Mouse (Mus musculus): Measurements from ENCODE around the gene Ccl17.

Ccl17 gene

GRCm38 (mm10) chr8:94810153-94810552 is at the start of gene Ccl17:
TSS of gene Ccl17 (plus strand) at chr8:94810453.
- CTCF ChIA-PET: no interaction called here

GRCm38 (mm10) chr8:94767035-94767434 is 43.2 kb upstream of the Ccl17 start:
- CTCF ChIA-PET: no interaction called here

GRCm38 (mm10) chr8:94770945-94771344 is 39.3 kb upstream of the Ccl17 start:
- CTCF ChIA-PET: no interaction called here

GRCm38 (mm10) chr8:94771941-94772670 is 38.1 kb upstream of the Ccl17 start, which contains the start of gene Cx3cl1:
TSS of gene Cx3cl1 (plus strand) at chr8:94772009.
- CTCF ChIA-PET: no interaction called here

- CTCF ChIA-PET: interaction anchor here (0.6 kb wide), 1 partner anchor 198 kb away, joined by 3 read pairs; no protein-coding TSS in a partner anchor
Measured at GRCm38 (mm10) chr8:94773048-94773447, 37.2 kb upstream of the Ccl17 start.

- CTCF ChIA-PET: interaction anchor here (0.5 to 0.6 kb wide), 2 partner anchors 173 to 198 kb away, joined by 3 read pairs; no protein-coding TSS in a partner anchor
Measured at GRCm38 (mm10) chr8:94773700-94774171, 36.5 kb upstream of the Ccl17 start.

- CTCF ChIA-PET: no interaction called here
Measured at GRCm38 (mm10) chr8:94774601-94775000, 35.7 kb upstream of the Ccl17 start.

- CTCF ChIA-PET: no interaction called here
Measured at GRCm38 (mm10) chr8:94776346-94776745, 33.9 kb upstream of the Ccl17 start.

- CTCF ChIA-PET: no interaction called here
Measured at GRCm38 (mm10) chr8:94778036-94778435, 32.2 kb upstream of the Ccl17 start.

GRCm38 (mm10) chr8:94778473-94778872 is 31.8 kb upstream of the Ccl17 start:
- CTCF ChIA-PET: no interaction called here

GRCm38 (mm10) chr8:94778895-94779533 is 31.2 kb upstream of the Ccl17 start:
- CTCF ChIA-PET: no interaction called here

GRCm38 (mm10) chr8:94779534-94780294 is 30.5 kb upstream of the Ccl17 start:
- CTCF ChIA-PET: no interaction called here

- CTCF ChIA-PET: no interaction called here
Measured at GRCm38 (mm10) chr8:94780491-94781154, 29.6 kb upstream of the Ccl17 start.

- CTCF ChIA-PET: no interaction called here
Measured at GRCm38 (mm10) chr8:94781155-94781837, 29.0 kb upstream of the Ccl17 start.

- CTCF ChIA-PET: no interaction called here
Measured at GRCm38 (mm10) chr8:94781838-94782235, 28.4 kb upstream of the Ccl17 start.

GRCm38 (mm10) chr8:94783890-94784289 is 26.4 kb upstream of the Ccl17 start:
- CTCF ChIA-PET: no interaction called here

- CTCF ChIA-PET: interaction anchor here (0.6 to 0.7 kb wide), 2 partner anchors 29 to 428 kb away, joined by 3 read pairs; no protein-coding TSS in a partner anchor
Measured at GRCm38 (mm10) chr8:94785247-94785985, 24.8 kb upstream of the Ccl17 start.

GRCm38 (mm10) chr8:94785995-94786595 is 24.2 kb upstream of the Ccl17 start:
- CTCF ChIA-PET: interaction anchor here (0.6 to 0.7 kb wide), 2 partner anchors 28 to 126 kb away, joined by 3 read pairs; no protein-coding TSS in a partner anchor

GRCm38 (mm10) chr8:94787524-94788501 is 22.4 kb upstream of the Ccl17 start:
- CTCF ChIA-PET: interaction anchor here (0.9 kb wide), 1 partner anchor 16 kb away, joined by 5 read pairs; no protein-coding TSS in a partner anchor
